Mouse (Mus musculus) CD4-positive, CD25-positive, alpha-beta regulatory T cell, adult 4 months (primary cell): ENCODE data around the gene Rnf214. TPM values are rescaled to one million over a fixed set of nuclear protein-coding genes. Genes with fewer than 3 reads are reported as not detected.

Experiments used
- polyA plus RNA-seq, 2 experiments: library from polyadenylated mRNA; unstranded; fragments of 100-300 nt; shearing (Covaris generic); gene quantifications; one replicate each; pipeline ENCODE4 v1.2.1; 2017

Rnf214 gene
- polyA plus RNA-seq, 2 experiments from 2014 or later = 32.7 to 34.0 TPM

Other genes starting within 250 kb of the Rnf214 start
- 10 to 100 TPM in 1 of 2 experiments, 1 to 10 TPM in 1; 5.0 to 14.4 TPM for gene Cep164, start 78.2 kb downstream of the Rnf214 start, polyA plus RNA-seq
- 10 to 100 TPM; 11.3 to 15.6 TPM for gene Bace1, start 68.3 kb downstream of the Rnf214 start, polyA plus RNA-seq
- 10 to 100 TPM; 18.3 to 38.1 TPM for gene Pcsk7, start 414 bp downstream of the Rnf214 start, polyA plus RNA-seq
- gene Tagln, start 29.1 kb upstream of the Rnf214 start, polyA plus RNA-seq = 1 to 10 TPM; 1.1 to 1.6 TPM
- gene Sidt2, start 48.3 kb upstream of the Rnf214 start, polyA plus RNA-seq = 10 to 100 TPM; 40.5 to 47.2 TPM
- gene Pafah1b2, start 105.8 kb upstream of the Rnf214 start, polyA plus RNA-seq = 10 to 100 TPM; 64.2 to 72.1 TPM
- 10 to 100 TPM; 12.8 to 16.0 TPM for gene Sik3, start 105.9 kb upstream of the Rnf214 start, polyA plus RNA-seq